Mouse (Mus musculus) cortical plate, adult 2 months (tissue): ENCODE data around the gene Sh3d21.

Experiments
- CTCF ChIP-seq: fragments of 200-500 bp; IDR thresholded peaks from 2 replicates; pipeline ENCODE4 v1.5.1; 2011; ENCODE audit warnings: mild to moderate bottlenecking, control low read depth, low read length; ENCODE audit not compliant: insufficient read depth; ENCODE audit errors: extremely low read depth
- POLR2A ChIP-seq: fragments of 200-500 bp; IDR thresholded peaks from 2 replicates; pipeline ENCODE4 v1.6.1; 2011; ENCODE audit warnings: mild to moderate bottlenecking, low read length, control low read depth; ENCODE audit not compliant: insufficient read depth; ENCODE audit errors: extremely low read depth

DNA sequence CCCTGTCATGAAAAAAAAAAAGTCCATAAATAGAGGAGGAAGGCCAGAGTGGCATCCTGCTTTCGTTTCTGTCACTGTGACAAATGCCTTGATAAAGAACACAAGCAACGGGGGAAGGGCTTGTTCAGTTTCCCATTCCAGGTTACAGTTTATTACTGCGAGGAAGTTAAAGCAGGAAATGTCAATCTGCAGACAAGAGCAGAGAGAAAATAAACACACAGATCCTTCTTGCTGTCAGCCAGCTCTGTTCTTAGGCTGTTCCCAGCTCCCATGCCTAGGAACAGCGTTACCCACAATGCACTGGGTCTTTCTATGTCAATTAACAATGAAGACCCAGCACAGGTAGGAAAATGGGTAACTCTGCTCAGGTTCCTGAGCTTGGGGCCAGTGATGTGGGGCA, 8.1 kb downstream of the Sh3d21 start:
- no peak for TF ChIP-seq CTCF
- no peak for TF ChIP-seq POLR2A
